11 mouse cellular contexts compared by ENCODE assay signal in the genomic region with DNA sequence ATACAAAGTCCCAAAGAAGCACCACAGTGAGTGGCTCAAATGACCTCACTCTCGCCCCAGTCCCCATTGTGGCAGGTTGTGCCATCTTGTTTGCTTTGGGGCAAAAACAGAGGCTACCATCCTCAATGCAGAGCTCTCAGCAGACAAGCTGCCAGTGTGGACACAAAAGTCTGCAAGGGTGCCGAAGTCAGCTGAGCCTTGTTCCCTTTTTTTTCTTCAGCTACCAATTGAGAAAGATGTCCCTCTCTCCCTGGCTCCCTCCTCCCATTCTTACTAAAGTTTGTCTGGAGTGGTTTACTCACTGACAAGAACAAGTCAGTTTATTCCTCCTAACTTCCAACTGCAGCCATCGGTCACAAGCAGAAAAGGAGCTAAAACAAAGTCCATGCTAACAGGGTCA. TPM values are rescaled to one million over a fixed set of nuclear protein-coding genes. Genes with fewer than 3 reads are reported as not detected.
DNase-seq lines count a peak whose midpoint lies in the region; ATAC-seq and TF ChIP-seq lines count a peak whose summit lies in the region.
"Had no signal": no experiment of that assay in that cellular context is flagged by ENCODE, and none has a peak within 500 bp of the region (broad histone marks: within the 10 kb centered on the region; RNA-seq: fewer than 3 reads in every experiment).

No protein-coding gene starts in this region.

- TF ChIP-seq POLR2A in spleen, adult 2 months (IDR thresholded peaks at IDR 0.05; ENCODE audit: low read depth, low read length): no peak

- H3K9ac ChIP-seq in lung, postnatal 0 days (replicated peaks; ENCODE audit: low read depth): no peak overlapping the region
- no peak overlapping the region for H3K9ac ChIP-seq in forebrain, embryonic 11.5 days (ENCODE audit: low read length)
- H3K9ac ChIP-seq: embryonic facial prominence, embryonic 12.5 days; midbrain, embryonic 13.5 days had no signal

- H3K27ac ChIP-seq in spleen, adult 2 months (ENCODE audit: insufficient read depth, low read length): peak overlapping the region; percentile 67
- no peak overlapping the region for H3K27ac ChIP-seq in lung, postnatal 0 days (ENCODE audit: low read length)
- H3K27ac ChIP-seq in forebrain, embryonic 11.5 days (ENCODE audit: low read depth, low read length): no peak overlapping the region
- H3K27ac ChIP-seq: midbrain, embryonic 13.5 days had no signal

- no peak overlapping the region for H3K4me3 ChIP-seq in spleen, adult 2 months (ENCODE audit: extremely low read depth, insufficient read depth, insufficient read length)
- no peak overlapping the region for H3K4me3 ChIP-seq in lung, postnatal 0 days (ENCODE audit: low read depth, low read length)
- H3K4me3 ChIP-seq in forebrain, embryonic 11.5 days (ENCODE audit: low read depth, low read length): no peak overlapping the region
- H3K4me3 ChIP-seq: embryonic facial prominence, embryonic 12.5 days; midbrain, embryonic 13.5 days had no signal

- no peak for ATAC-seq in lung, postnatal 0 days
- ATAC-seq in forebrain, embryonic 11.5 days (replicated peaks; ENCODE audit: low FRiP score): no peak
- ATAC-seq: midbrain, embryonic 13.5 days had no signal

- TF ChIP-seq EP300 in lung, postnatal 0 days (IDR thresholded peaks at IDR 0.05): no peak

- 46% methylated on average over 3 of the region's 3 CpGs for WGBS in spleen, adult 2 months
- WGBS in lung, postnatal 0 days: 64% methylated on average over 3 of the region's 3 CpGs
- WGBS in forebrain, embryonic 11.5 days: 79% methylated on average over 3 of the region's 3 CpGs

- no peaks in the 10 kb centered on the region for H3K27me3 ChIP-seq in spleen, adult 2 months (ENCODE audit: control insufficient read depth, insufficient read depth, low read length)
- no peaks in the 10 kb centered on the region for H3K27me3 ChIP-seq in lung, postnatal 0 days (replicated peaks; ENCODE audit: insufficient read depth, low read length)
- no peaks in the 10 kb centered on the region for H3K27me3 ChIP-seq in forebrain, embryonic 11.5 days (ENCODE audit: control insufficient read depth, insufficient read depth, low read length)
- H3K27me3 ChIP-seq: embryonic facial prominence, embryonic 12.5 days; midbrain, embryonic 13.5 days had no signal

- H3K36me3 ChIP-seq in spleen, adult 2 months (ENCODE audit: control insufficient read depth, insufficient read depth, low read length): no peaks in the 10 kb centered on the region
- no peaks in the 10 kb centered on the region for H3K36me3 ChIP-seq in lung, postnatal 0 days (ENCODE audit: insufficient read depth, low read length)
- no peaks in the 10 kb centered on the region for H3K36me3 ChIP-seq in forebrain, embryonic 11.5 days (ENCODE audit: control insufficient read depth, insufficient read depth, low read length)
- H3K36me3 ChIP-seq: embryonic facial prominence, embryonic 12.5 days; midbrain, embryonic 13.5 days had no signal

- peaks cover 38% of the 10 kb centered on the region for H3K4me1 ChIP-seq in spleen, adult 2 months (ENCODE audit: control insufficient read depth, insufficient read depth, insufficient read length)
- H3K4me1 ChIP-seq in lung, postnatal 0 days (ENCODE audit: insufficient read depth, low read depth, low read length): no peaks in the 10 kb centered on the region
- no peaks in the 10 kb centered on the region for H3K4me1 ChIP-seq in forebrain, embryonic 11.5 days (replicated peaks; ENCODE audit: control insufficient read depth, insufficient read depth, low read length)

- TF ChIP-seq CTCF in spleen, adult 2 months (IDR thresholded peaks at IDR 0.05; ENCODE audit: extremely low read depth, insufficient read depth, insufficient read length, insufficient replicate concordance): no peak
- no peak for TF ChIP-seq CTCF in lung, postnatal 0 days (IDR thresholded peaks at IDR 0.05)

- H3K9me3 ChIP-seq in lung, postnatal 0 days (ENCODE audit: low read length): no peaks in the 10 kb centered on the region
- H3K9me3 ChIP-seq in forebrain, embryonic 11.5 days (ENCODE audit: control insufficient read depth, low read length): no peaks in the 10 kb centered on the region
- H3K9me3 ChIP-seq: embryonic facial prominence, embryonic 12.5 days; midbrain, embryonic 13.5 days had no signal

- DNase-seq in heart, adult 18-20 months: peak; percentile 44 to 47
- DNase-seq in heart, postnatal 4 days: no peak
- DNase-seq in spleen, adult 2 months (ENCODE audit: low read depth in 1 of 2, low spot score in 2 of 2): no peak
- no peak for DNase-seq in spleen, postnatal 14 days (ENCODE audit: low spot score in 2 of 2)
- DNase-seq in lung, postnatal 0 days (ENCODE audit: low spot score): peak; percentile 54
- no peak for DNase-seq in forebrain, embryonic 11.5 days (ENCODE audit: low spot score)
- DNase-seq in adrenal gland, adult 8-10 months: no peak
- DNase-seq in cerebellum, postnatal 10 days: no peak
- DNase-seq: right cerebral cortex, postnatal 4 days had no signal

- H3K4me2 ChIP-seq in lung, postnatal 0 days (replicated peaks; ENCODE audit: low read depth, low read length): no peak overlapping the region
- no peak overlapping the region for H3K4me2 ChIP-seq in forebrain, embryonic 11.5 days (ENCODE audit: low read depth, low read length, severe bottlenecking)
- H3K4me2 ChIP-seq: embryonic facial prominence, embryonic 12.5 days; midbrain, embryonic 13.5 days had no signal

RNA-seq across cellular contexts. Expression of a gene that starts 19.7 kb away (rescaled TPM):
- 10 to 100 TPM; 40.5 to 45.5 TPM for total RNA-seq in heart, adult 18-20 months (2021)
- 10 to 100 TPM; 55.8 to 58.6 TPM for total RNA-seq in heart, postnatal 4 days (2021)
- 15.2 and 15.6 TPM in 2 replicates for polyA plus RNA-seq in spleen, adult 2 months (2012; rRNA removed)
- polyA plus RNA-seq in lung, postnatal 0 days (2015; fragmentation: Nextera tagmentation; extraction: Ambion mirVana): 48.3 and 55.0 TPM in 2 replicates
- polyA plus RNA-seq in forebrain, embryonic 11.5 days (2014; fragmentation: Nextera tagmentation; extraction: Ambion mirVana): 100 and 105 TPM in 2 replicates
- total RNA-seq in adrenal gland, adult 8-10 months (2022): 10 to 100 TPM; 66.1 to 83.6 (median 74.3) TPM

RNA-seq across cellular contexts. Expression of a gene that starts 38.6 kb away (rescaled TPM):
- total RNA-seq in heart, adult 18-20 months (2021): 10 to 100 TPM in 1 of 2 experiments, 1 to 10 TPM in 1; 9.8 to 10.1 TPM
- total RNA-seq in heart, postnatal 4 days (2021): 10 to 100 TPM; 22.0 to 23.6 TPM
- 27.4 and 32.9 TPM in 2 replicates for polyA plus RNA-seq in spleen, adult 2 months (2012; rRNA removed)
- 21.8 and 21.9 TPM in 2 replicates for polyA plus RNA-seq in lung, postnatal 0 days (2015; fragmentation: Nextera tagmentation; extraction: Ambion mirVana)
- 56.8 and 60.3 TPM in 2 replicates for polyA plus RNA-seq in forebrain, embryonic 11.5 days (2014; fragmentation: Nextera tagmentation; extraction: Ambion mirVana)
- total RNA-seq in adrenal gland, adult 8-10 months (2022): 10 to 100 TPM; 29.3 to 40.7 (median 34.2) TPM

Comparison
In these comparisons a context has a peak if more than half of its experiments do, and no peak if none do; other contexts are left out.
1. DNase-seq: peak in heart, adult 18-20 months (2 of 2) and lung, postnatal 0 days (single experiment); none in heart, postnatal 4 days (single experiment), spleen, adult 2 months (0 of 2), spleen, postnatal 14 days (0 of 2), forebrain, embryonic 11.5 days (single experiment), adrenal gland, adult 8-10 months (single experiment) and cerebellum, postnatal 10 days (0 of 2).